Mouse (Mus musculus): ENCODE data around the gene Rnf130.

The Rnf130 gene

GRCm38 (mm10) chr11:50024833-50025720 lies at the start of gene Rnf130:
Rnf130 (plus strand) TSS chr11:50025346.
- peak; percentile 80 for DNase-seq (ENCODE audit: low read depth, low spot score)

GRCm38 (mm10) chr11:49977963-49978568 lies 47.1 kb upstream of the Rnf130 start:
- DNase-seq (ENCODE audit: low read depth, low spot score), result no peak

- no peak for DNase-seq (ENCODE audit: low read depth, low spot score)
These were observed 46.2 kb upstream of the Rnf130 start for GRCm38 (mm10) chr11:49978935-49979334.

GRCm38 (mm10) chr11:49980681-49981235 lies 44.4 kb upstream of the Rnf130 start:
- no peak for DNase-seq (ENCODE audit: low read depth, low spot score)

GRCm38 (mm10) chr11:49981321-49981963 lies 43.7 kb upstream of the Rnf130 start:
- no peak for DNase-seq (ENCODE audit: low read depth, low spot score)

- DNase-seq (ENCODE audit: low read depth, low spot score), result no peak
These were observed 43.1 kb upstream of the Rnf130 start for GRCm38 (mm10) chr11:49982094-49982493.

- no peak for DNase-seq (ENCODE audit: low read depth, low spot score)
These were observed 42.3 kb upstream of the Rnf130 start for GRCm38 (mm10) chr11:49982881-49983280.

- no peak for DNase-seq (ENCODE audit: low read depth, low spot score)
These were observed 41.1 kb upstream of the Rnf130 start for GRCm38 (mm10) chr11:49983875-49984552.

GRCm38 (mm10) chr11:49985009-49985408 lies 40.1 kb upstream of the Rnf130 start:
- DNase-seq (ENCODE audit: low read depth, low spot score), result no peak

GRCm38 (mm10) chr11:49986277-49987036 lies 38.7 kb upstream of the Rnf130 start:
- peak; percentile 10 for DNase-seq (ENCODE audit: low read depth, low spot score)

GRCm38 (mm10) chr11:49994536-49994935 lies 30.6 kb upstream of the Rnf130 start:
- DNase-seq (ENCODE audit: low read depth, low spot score), result no peak

GRCm38 (mm10) chr11:49996398-49996797 lies 28.7 kb upstream of the Rnf130 start:
- DNase-seq (ENCODE audit: low read depth, low spot score), result no peak

- no peak for DNase-seq (ENCODE audit: low read depth, low spot score)
These were observed 27.8 kb upstream of the Rnf130 start for GRCm38 (mm10) chr11:49997321-49997720.

GRCm38 (mm10) chr11:50002853-50003252 lies 22.3 kb upstream of the Rnf130 start:
- no peak for DNase-seq (ENCODE audit: low read depth, low spot score)

- DNase-seq (ENCODE audit: low read depth, low spot score), result no peak
These were observed 17.4 kb upstream of the Rnf130 start for GRCm38 (mm10) chr11:50007776-50008175.

GRCm38 (mm10) chr11:50008231-50008630 lies 16.9 kb upstream of the Rnf130 start:
- DNase-seq (ENCODE audit: low read depth, low spot score), result no peak

- no peak for DNase-seq (ENCODE audit: low read depth, low spot score)
These were observed 12.1 kb upstream of the Rnf130 start for GRCm38 (mm10) chr11:50013016-50013415.

GRCm38 (mm10) chr11:50016503-50016902 lies 8.6 kb upstream of the Rnf130 start:
- DNase-seq (ENCODE audit: low read depth, low spot score), result no peak

- no peak for DNase-seq (ENCODE audit: low read depth, low spot score)
These were observed 7.6 kb upstream of the Rnf130 start for GRCm38 (mm10) chr11:50017511-50017910.

GRCm38 (mm10) chr11:50018848-50019247 lies 6.3 kb upstream of the Rnf130 start:
- no peak for DNase-seq (ENCODE audit: low read depth, low spot score)

GRCm38 (mm10) chr11:50022085-50022484 lies 3.1 kb upstream of the Rnf130 start:
- no peak for DNase-seq (ENCODE audit: low read depth, low spot score)

All from brain, embryonic 18.5 days (tissue).